Comparison of ENCODE assay signal across 12 mouse cellular contexts in genomic region chr11:96436525-96436924, GRCm38 (mm10). TPM values are rescaled to one million over a fixed set of nuclear protein-coding genes. Genes with fewer than 3 reads are reported as not detected.
A peak's percentile ranks its signal among the peaks of the same experiment; 100 is the strongest.
DNase-seq lines count a peak whose midpoint lies in the region; ATAC-seq lines count a peak whose summit lies in the region.
"Had no signal": no experiment of that assay in that cellular context is flagged by ENCODE, and none has a peak within 500 bp of the region (broad histone marks: within the 10 kb centered on the region; RNA-seq: fewer than 3 reads in every experiment).

No protein-coding gene starts in this region.

- no peak overlapping the region for H3K9ac ChIP-seq in embryonic facial prominence, embryonic 11.5 days (replicated peaks; ENCODE audit: low read length)
- no peak overlapping the region for H3K9ac ChIP-seq in midbrain, embryonic 11.5 days (ENCODE audit: low read length)
- no peak overlapping the region for H3K9ac ChIP-seq in liver, embryonic 11.5 days (ENCODE audit: low read depth, low read length)
- H3K9ac ChIP-seq: liver, embryonic 13.5 days had no signal

- no peak overlapping the region for H3K27ac ChIP-seq in embryonic facial prominence, embryonic 11.5 days (replicated peaks; ENCODE audit: low read depth, low read length)
- no peak overlapping the region for H3K27ac ChIP-seq in midbrain, embryonic 11.5 days (ENCODE audit: low read depth, low read length)
- H3K27ac ChIP-seq in liver, embryonic 11.5 days (ENCODE audit: low read depth, low read length): no peak overlapping the region
- H3K27ac ChIP-seq: heart, embryonic 10.5 days; liver, embryonic 13.5 days had no signal

- H3K4me1 ChIP-seq in embryonic facial prominence, embryonic 11.5 days (ENCODE audit: control insufficient read depth, insufficient read depth, low read length): no peaks in the 10 kb centered on the region
- H3K4me1 ChIP-seq in midbrain, embryonic 11.5 days (ENCODE audit: control insufficient read depth, insufficient read depth, low read length): no peaks in the 10 kb centered on the region
- no peaks in the 10 kb centered on the region for H3K4me1 ChIP-seq in liver, embryonic 11.5 days (replicated peaks; ENCODE audit: control insufficient read depth, insufficient read depth, low read length)
- H3K4me1 ChIP-seq: heart, embryonic 10.5 days; liver, embryonic 13.5 days had no signal

- ATAC-seq in embryonic facial prominence, embryonic 11.5 days (replicated peaks; ENCODE audit: insufficient number of reproducible peaks, low FRiP score, low TSS enrichment, low read depth): no peak
- ATAC-seq in midbrain, embryonic 11.5 days (ENCODE audit: low FRiP score): no peak
- no peak for ATAC-seq in liver, embryonic 11.5 days (replicated peaks; ENCODE audit: low FRiP score)
- ATAC-seq: activated CD4-positive, CD25-positive, alpha-beta regulatory T cell, adult 4 months had no signal

- peak; percentile 25 to 44 for DNase-seq in cerebellum, postnatal 14 days
- DNase-seq in cerebellum, adult 18-20 months: no peak
- DNase-seq in A20 (ENCODE audit: low read depth, low spot score): peak; percentile 16
- peak; percentile 55 for DNase-seq in embryonic facial prominence, embryonic 11.5 days (ENCODE audit: low spot score)
- peak; percentile 81 for DNase-seq in midbrain, embryonic 11.5 days (ENCODE audit: low spot score, missing footprints)
- no peak for DNase-seq in frontal cortex, adult 2 months (ENCODE audit: extremely low spot score in 1 of 2, low spot score in 1 of 2)
- DNase-seq in liver, embryonic 11.5 days (ENCODE audit: low spot score): no peak
- no peak for DNase-seq in adrenal gland, adult 18-20 months (ENCODE audit: low spot score in 2 of 2)
- DNase-seq: kidney, adult 18-20 months; liver, embryonic 13.5 days had no signal

- no peak overlapping the region for H3K4me3 ChIP-seq in embryonic facial prominence, embryonic 11.5 days (ENCODE audit: low read depth, low read length)
- H3K4me3 ChIP-seq in midbrain, embryonic 11.5 days (ENCODE audit: low read depth, low read length): no peak overlapping the region
- H3K4me3 ChIP-seq in liver, embryonic 11.5 days (ENCODE audit: low read depth, low read length): no peak overlapping the region
- H3K4me3 ChIP-seq: heart, embryonic 10.5 days; liver, embryonic 13.5 days had no signal

- H3K36me3 ChIP-seq in embryonic facial prominence, embryonic 11.5 days (replicated peaks; ENCODE audit: control insufficient read depth, insufficient read depth, low read depth, low read length): no peaks in the 10 kb centered on the region
- H3K36me3 ChIP-seq in midbrain, embryonic 11.5 days (ENCODE audit: control insufficient read depth, insufficient read depth, low read length): no peaks in the 10 kb centered on the region
- H3K36me3 ChIP-seq in liver, embryonic 11.5 days (ENCODE audit: control insufficient read depth, insufficient read depth, low read length): no peaks in the 10 kb centered on the region
- H3K36me3 ChIP-seq: heart, embryonic 10.5 days; liver, embryonic 13.5 days had no signal

- H3K4me2 ChIP-seq in embryonic facial prominence, embryonic 11.5 days (ENCODE audit: low read depth, low read length): no peak overlapping the region
- H3K4me2 ChIP-seq in midbrain, embryonic 11.5 days: no peak overlapping the region
- H3K4me2 ChIP-seq in liver, embryonic 11.5 days: no peak overlapping the region
- H3K4me2 ChIP-seq: liver, embryonic 13.5 days had no signal

- no peaks in the 10 kb centered on the region for H3K27me3 ChIP-seq in embryonic facial prominence, embryonic 11.5 days (ENCODE audit: control insufficient read depth, insufficient read depth, low read length)
- no peaks in the 10 kb centered on the region for H3K27me3 ChIP-seq in midbrain, embryonic 11.5 days (ENCODE audit: control insufficient read depth, insufficient read depth, low read length)
- H3K27me3 ChIP-seq in liver, embryonic 11.5 days (replicated peaks; ENCODE audit: control insufficient read depth, insufficient read depth, low read length): peaks cover 6% of the 10 kb centered on the region

- no peaks in the 10 kb centered on the region for H3K9me3 ChIP-seq in embryonic facial prominence, embryonic 11.5 days (replicated peaks; ENCODE audit: control insufficient read depth, low read length)
- no peaks in the 10 kb centered on the region for H3K9me3 ChIP-seq in midbrain, embryonic 11.5 days (ENCODE audit: control insufficient read depth, low read length)
- no peaks in the 10 kb centered on the region for H3K9me3 ChIP-seq in liver, embryonic 11.5 days (ENCODE audit: control insufficient read depth, low read length)
- H3K9me3 ChIP-seq: heart, embryonic 10.5 days; liver, embryonic 13.5 days had no signal

- WGBS in embryonic facial prominence, embryonic 11.5 days: 38% methylated on average over 7 of the region's 7 CpGs
- WGBS in midbrain, embryonic 11.5 days: 42% methylated on average over 7 of the region's 7 CpGs
- 58% methylated on average over 7 of the region's 7 CpGs for WGBS in liver, embryonic 11.5 days

RNA-seq across cellular contexts. Expression of gene Skap1, which starts 27.9 kb away (rescaled TPM):
- 0.25 and 0.43 TPM in 2 replicates for polyA plus RNA-seq in embryonic facial prominence, embryonic 11.5 days (2014; fragmentation: Nextera tagmentation; extraction: Ambion mirVana)
- polyA plus RNA-seq in midbrain, embryonic 11.5 days (2014; fragmentation: Nextera tagmentation; extraction: Ambion mirVana): 1.2 and 1.3 TPM in 2 replicates
- 2.3 and 3.1 TPM in 2 replicates for polyA plus RNA-seq in frontal cortex, adult 2 months (2012; rRNA removed)
- polyA plus RNA-seq in liver, embryonic 11.5 days (2014; fragmentation: Nextera tagmentation; extraction: Ambion mirVana): 0.45 and 0.58 TPM in 2 replicates
- total RNA-seq in adrenal gland, adult 18-20 months (2021): 1 to 10 TPM; 7.6 to 8.8 TPM

Comparison
In these comparisons a context has a peak if more than half of its experiments do, and no peak if none do; other contexts are left out.
1. DNase-seq: peak in cerebellum, postnatal 14 days (2 of 2), A20 (single experiment), embryonic facial prominence, embryonic 11.5 days (single experiment) and midbrain, embryonic 11.5 days (single experiment); none in cerebellum, adult 18-20 months (0 of 2), frontal cortex, adult 2 months (0 of 2), liver, embryonic 11.5 days (single experiment) and adrenal gland, adult 18-20 months (0 of 2).